Mouse (Mus musculus): ENCODE results near the gene Astn2. TPM values are rescaled to one million over a fixed set of nuclear protein-coding genes. Genes with fewer than 3 reads are reported as not detected.

The Astn2 gene
- polyA plus RNA-seq, 1 experiment, result not detected

- Histone ChIP-seq H3K27ac (ENCODE audit: insufficient read depth, low read depth, low read length) (no peak overlapping the region), H3K4me3 (ENCODE audit: insufficient read depth, low read depth, low read length) (no peak overlapping the region), H3K4me1 (ENCODE audit: control insufficient read depth, insufficient read depth, low read length) (no peaks in the 10 kb centered on the region)
- 90% methylated on average over 3 of the region's 3 CpGs for WGBS
- TF ChIP-seq CTCF (IDR thresholded peaks at IDR 0.05; ENCODE audit: insufficient read depth, low read depth, low read length) (no peak), POLR2A (IDR thresholded peaks at IDR 0.05; ENCODE audit: insufficient read depth, low read depth, low read length) (no peak)
Measured at GRCm38 (mm10) chr4:65489711-65490110, 914.7 kb downstream of the Astn2 start.

- no peak for TF ChIP-seq POLR2A (IDR thresholded peaks at IDR 0.05; ENCODE audit: insufficient read depth, low read depth, low read length)
- TF ChIP-seq CTCF (IDR thresholded peaks at IDR 0.05; ENCODE audit: insufficient read depth, low read depth, low read length), result no peak
- WGBS, result 77% methylated on average over 5 of the region's 5 CpGs
- Histone ChIP-seq H3K27ac (ENCODE audit: insufficient read depth, low read depth, low read length) (no peak overlapping the region), H3K4me1 (ENCODE audit: control insufficient read depth, insufficient read depth, low read length) (peaks cover 7% of the 10 kb centered on the region; the same call in 1 of the 2 replicates), H3K4me3 (ENCODE audit: insufficient read depth, low read depth, low read length) (no peak overlapping the region)
Measured at GRCm38 (mm10) chr4:65481632-65482031, 922.8 kb downstream of the Astn2 start.

GRCm38 (mm10) chr4:65477106-65477505 is 927.3 kb downstream of the Astn2 start:
- TF ChIP-seq POLR2A (IDR thresholded peaks at IDR 0.05; ENCODE audit: insufficient read depth, low read depth, low read length) (no peak), CTCF (IDR thresholded peaks at IDR 0.05; ENCODE audit: insufficient read depth, low read depth, low read length) (no peak)
- H3K4me3 ChIP-seq (ENCODE audit: insufficient read depth, low read depth, low read length), result no peak overlapping the region
- 37% methylated on average over 6 of the region's 6 CpGs for WGBS
- peak overlapping the region; percentile 4; the same call in 1 of the 2 replicates for H3K27ac ChIP-seq (ENCODE audit: insufficient read depth, low read depth, low read length)
- H3K4me1 ChIP-seq (ENCODE audit: control insufficient read depth, insufficient read depth, low read length), result peaks cover 13% of the 10 kb centered on the region

- Histone ChIP-seq H3K27ac (ENCODE audit: insufficient read depth, low read depth, low read length) (no peak overlapping the region), H3K4me1 (ENCODE audit: control insufficient read depth, insufficient read depth, low read length) (peaks cover 10% of the 10 kb centered on the region), H3K4me3 (ENCODE audit: insufficient read depth, low read depth, low read length) (no peak overlapping the region)
- WGBS, result 55% methylated on average over 4 of the region's 4 CpGs
- no peak for TF ChIP-seq POLR2A (IDR thresholded peaks at IDR 0.05; ENCODE audit: insufficient read depth, low read depth, low read length)
- TF ChIP-seq CTCF (IDR thresholded peaks at IDR 0.05; ENCODE audit: insufficient read depth, low read depth, low read length), result no peak
Measured at GRCm38 (mm10) chr4:65475925-65476560, 928.4 kb downstream of the Astn2 start.

GRCm38 (mm10) chr4:65473141-65473540 is 931.3 kb downstream of the Astn2 start:
- WGBS, result 60% methylated on average over 5 of the region's 5 CpGs
- TF ChIP-seq POLR2A (IDR thresholded peaks at IDR 0.05; ENCODE audit: insufficient read depth, low read depth, low read length) (no peak), CTCF (IDR thresholded peaks at IDR 0.05; ENCODE audit: insufficient read depth, low read depth, low read length) (no peak)
- H3K27ac ChIP-seq (ENCODE audit: insufficient read depth, low read depth, low read length), result no peak overlapping the region
- H3K4me3 ChIP-seq (ENCODE audit: insufficient read depth, low read depth, low read length), result no peak overlapping the region
- peaks cover 10% of the 10 kb centered on the region for H3K4me1 ChIP-seq (ENCODE audit: control insufficient read depth, insufficient read depth, low read length)

GRCm38 (mm10) chr4:65449171-65449570 is 955.2 kb downstream of the Astn2 start:
- WGBS, result 47% methylated on average over 4 of the region's 4 CpGs
- Histone ChIP-seq H3K4me3 (ENCODE audit: insufficient read depth, low read depth, low read length) (no peak overlapping the region), H3K27ac (ENCODE audit: insufficient read depth, low read depth, low read length) (no peak overlapping the region), H3K4me1 (ENCODE audit: control insufficient read depth, insufficient read depth, low read length) (no peaks in the 10 kb centered on the region)
- no peak for TF ChIP-seq CTCF (IDR thresholded peaks at IDR 0.05; ENCODE audit: insufficient read depth, low read depth, low read length)
- TF ChIP-seq POLR2A (IDR thresholded peaks at IDR 0.05; ENCODE audit: insufficient read depth, low read depth, low read length), result no peak

- WGBS, result 74% methylated on average over 4 of the region's 4 CpGs
- no peak overlapping the region for H3K27ac ChIP-seq (ENCODE audit: insufficient read depth, low read depth, low read length)
- no peak overlapping the region for H3K4me3 ChIP-seq (ENCODE audit: insufficient read depth, low read depth, low read length)
- H3K4me1 ChIP-seq (ENCODE audit: control insufficient read depth, insufficient read depth, low read length), result no peaks in the 10 kb centered on the region
- TF ChIP-seq CTCF (IDR thresholded peaks at IDR 0.05; ENCODE audit: insufficient read depth, low read depth, low read length), result no peak
- TF ChIP-seq POLR2A (IDR thresholded peaks at IDR 0.05; ENCODE audit: insufficient read depth, low read depth, low read length), result no peak
Measured at GRCm38 (mm10) chr4:65441746-65442145, 962.7 kb downstream of the Astn2 start.

- Histone ChIP-seq H3K27ac (ENCODE audit: insufficient read depth, low read depth, low read length) (no peak overlapping the region), H3K4me1 (ENCODE audit: control insufficient read depth, insufficient read depth, low read length) (no peaks in the 10 kb centered on the region), H3K4me3 (ENCODE audit: insufficient read depth, low read depth, low read length) (no peak overlapping the region)
- WGBS, result 40% methylated on average over 3 of the region's 3 CpGs
- TF ChIP-seq CTCF (IDR thresholded peaks at IDR 0.05; ENCODE audit: insufficient read depth, low read depth, low read length) (no peak), POLR2A (IDR thresholded peaks at IDR 0.05; ENCODE audit: insufficient read depth, low read depth, low read length) (no peak)
Measured at GRCm38 (mm10) chr4:65430804-65431203, 973.6 kb downstream of the Astn2 start.

GRCm38 (mm10) chr4:65427480-65427879 is 976.9 kb downstream of the Astn2 start:
- WGBS, result 93% methylated on average over 3 of the region's 3 CpGs
- Histone ChIP-seq H3K27ac (ENCODE audit: insufficient read depth, low read depth, low read length) (no peak overlapping the region), H3K4me1 (ENCODE audit: control insufficient read depth, insufficient read depth, low read length) (no peaks in the 10 kb centered on the region), H3K4me3 (ENCODE audit: insufficient read depth, low read depth, low read length) (no peak overlapping the region)
- TF ChIP-seq POLR2A (IDR thresholded peaks at IDR 0.05; ENCODE audit: insufficient read depth, low read depth, low read length) (no peak), CTCF (IDR thresholded peaks at IDR 0.05; ENCODE audit: insufficient read depth, low read depth, low read length) (no peak)
